Comparison of ENCODE assay signal across 17 mouse cellular contexts in the genomic region with DNA sequence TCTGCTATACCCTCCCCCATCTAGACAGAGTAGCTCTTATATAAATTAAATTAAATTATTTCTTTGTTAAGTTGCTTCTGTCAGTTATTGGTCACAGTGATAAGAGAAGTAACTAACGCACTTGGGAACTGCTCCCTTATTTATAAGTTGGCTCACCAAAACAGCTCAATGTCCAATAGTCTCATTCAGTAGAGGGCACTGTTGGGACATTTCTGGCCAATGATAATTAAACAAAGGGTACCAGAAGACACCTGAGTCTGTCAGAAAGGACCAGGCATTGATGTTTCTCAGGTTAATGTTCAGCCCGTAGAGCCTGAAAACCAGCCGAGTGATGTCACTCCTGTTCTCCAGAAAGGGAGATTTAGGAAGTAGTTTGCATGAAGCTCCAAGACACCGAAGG.
"Had no signal": no experiment of that assay in that cellular context is flagged by ENCODE, and none has a peak within 500 bp of the region (broad histone marks: within the 10 kb centered on the region; RNA-seq: fewer than 3 reads in every experiment).

No protein-coding gene starts in this region.

- ATAC-seq: liver, postnatal 0 days; lung, postnatal 0 days; midbrain, embryonic 13.5 days; midbrain, embryonic 15.5 days had no signal

- H3K4me3 ChIP-seq: lung, embryonic 15.5 days; megakaryocyte, embryonic 14.5 days; midbrain, embryonic 13.5 days; midbrain, embryonic 15.5 days; neural tube, embryonic 12.5 days; stomach, embryonic 15.5 days had no signal

- DNase-seq: liver, postnatal 0 days; lung, postnatal 14 days; lung, postnatal 36 days; right cerebral cortex, postnatal 14 days; thymus, adult 2 months; thymus, postnatal 25 days; thymus, postnatal 4 days had no signal

- H3K27ac ChIP-seq: lung, embryonic 15.5 days; macrophage; midbrain, embryonic 13.5 days; midbrain, embryonic 15.5 days; neural tube, embryonic 12.5 days; stomach, embryonic 15.5 days; stomach, postnatal 0 days had no signal

- H3K36me3 ChIP-seq: lung, embryonic 15.5 days; midbrain, embryonic 13.5 days; midbrain, embryonic 15.5 days; neural tube, embryonic 12.5 days; stomach, embryonic 15.5 days had no signal

- H3K4me1 ChIP-seq: lung, embryonic 15.5 days; megakaryocyte, embryonic 14.5 days; midbrain, embryonic 13.5 days; midbrain, embryonic 15.5 days; neural tube, embryonic 12.5 days; stomach, embryonic 15.5 days had no signal

- H3K4me2 ChIP-seq: lung, embryonic 15.5 days; midbrain, embryonic 11.5 days; midbrain, embryonic 13.5 days; midbrain, embryonic 15.5 days; neural tube, embryonic 12.5 days; stomach, embryonic 15.5 days had no signal

- H3K27me3 ChIP-seq: lung, embryonic 15.5 days; megakaryocyte, embryonic 14.5 days; midbrain, embryonic 13.5 days; midbrain, embryonic 15.5 days; neural tube, embryonic 12.5 days; stomach, embryonic 15.5 days had no signal

- H3K9me3 ChIP-seq: lung, embryonic 15.5 days; midbrain, embryonic 13.5 days; midbrain, embryonic 15.5 days; neural tube, embryonic 12.5 days; stomach, embryonic 15.5 days had no signal

- H3K9ac ChIP-seq: liver, postnatal 0 days; lung, embryonic 15.5 days; midbrain, embryonic 13.5 days; midbrain, embryonic 15.5 days; neural tube, embryonic 12.5 days; stomach, embryonic 15.5 days had no signal
